Mouse (Mus musculus): ENCODE data around the gene Rnase13.
A peak's percentile ranks its signal among the peaks of the same experiment; 100 is the strongest.

The Rnase13 gene

DNA sequence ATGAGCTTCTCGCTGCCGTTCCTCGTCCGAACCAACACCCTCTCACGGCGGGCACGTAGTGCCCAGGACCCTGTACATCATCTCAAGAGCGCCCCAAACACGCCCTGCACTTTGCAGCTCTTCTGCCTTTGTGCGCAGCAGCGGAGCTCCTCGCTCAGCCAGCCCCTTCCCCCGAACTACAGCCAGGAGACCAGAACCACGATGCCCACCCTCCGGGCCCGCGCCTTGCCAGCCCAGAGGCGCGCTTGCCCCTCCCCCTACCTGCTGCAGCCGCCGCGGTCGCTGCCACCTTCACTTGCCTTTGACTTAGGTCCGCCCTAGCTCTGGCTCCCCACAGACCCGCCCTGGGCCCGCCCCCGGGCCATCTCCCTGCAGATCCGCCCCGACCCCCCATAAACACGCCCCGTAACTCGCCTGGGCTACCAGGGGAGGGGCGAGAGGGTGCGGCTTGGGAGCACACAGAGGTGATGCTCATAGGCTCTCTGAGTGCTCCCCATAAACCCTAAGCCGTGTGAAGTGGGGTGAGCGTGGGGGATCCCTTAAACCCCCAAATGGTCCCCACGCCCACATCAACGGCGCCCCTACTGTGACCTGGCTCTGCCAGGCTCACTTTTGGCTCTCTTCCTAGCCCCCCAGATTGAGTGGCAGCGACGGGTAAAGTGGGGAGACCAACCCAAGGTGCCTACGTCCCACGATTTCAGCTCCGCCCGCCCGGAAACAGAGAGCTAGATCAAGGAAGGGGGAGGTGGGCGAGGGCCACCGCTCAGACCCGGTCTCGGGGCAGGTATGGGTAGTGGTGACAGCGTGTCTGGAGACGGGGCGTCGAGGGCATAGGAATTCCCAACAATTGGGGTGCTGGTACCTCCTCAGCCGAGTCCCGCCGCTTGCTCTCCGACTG, 9.3 kb downstream of the Rnase13 start:
- DNase-seq (ENCODE audit: low spot score): peak; percentile 44

DNA sequence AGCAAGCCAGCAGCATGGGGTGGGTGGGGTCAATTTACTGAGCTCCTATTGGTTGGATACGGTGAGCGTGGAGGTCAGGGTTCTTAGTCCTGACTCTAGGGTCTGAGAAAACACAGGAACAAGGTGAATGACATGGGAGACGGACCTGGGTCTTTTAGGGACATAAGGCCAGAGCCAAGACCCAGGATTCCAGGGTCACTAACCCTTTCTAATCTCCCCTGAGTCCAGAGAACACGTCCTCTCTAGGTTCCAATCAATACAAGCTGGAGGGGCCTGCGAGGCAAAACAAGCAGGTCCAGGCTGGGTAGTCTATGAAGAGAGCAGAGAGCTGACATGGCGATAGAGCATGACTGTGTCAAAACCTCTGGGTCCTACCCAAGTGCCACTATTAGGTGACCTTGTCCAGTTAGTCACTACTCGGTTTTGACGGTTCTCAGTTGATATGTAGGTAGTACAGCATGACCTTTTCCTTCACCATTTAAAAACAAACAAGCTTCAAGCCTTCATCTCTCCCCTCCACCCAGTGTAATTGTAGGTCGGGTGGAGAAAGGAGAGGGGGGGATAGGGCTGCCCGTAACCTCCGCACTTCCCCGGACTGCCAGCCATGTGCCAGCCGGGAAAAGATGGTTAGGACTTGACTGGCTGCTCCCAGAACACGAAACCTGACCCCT, 10.0 kb downstream of the Rnase13 start:
- no peak for DNase-seq (ENCODE audit: low spot score)

DNA sequence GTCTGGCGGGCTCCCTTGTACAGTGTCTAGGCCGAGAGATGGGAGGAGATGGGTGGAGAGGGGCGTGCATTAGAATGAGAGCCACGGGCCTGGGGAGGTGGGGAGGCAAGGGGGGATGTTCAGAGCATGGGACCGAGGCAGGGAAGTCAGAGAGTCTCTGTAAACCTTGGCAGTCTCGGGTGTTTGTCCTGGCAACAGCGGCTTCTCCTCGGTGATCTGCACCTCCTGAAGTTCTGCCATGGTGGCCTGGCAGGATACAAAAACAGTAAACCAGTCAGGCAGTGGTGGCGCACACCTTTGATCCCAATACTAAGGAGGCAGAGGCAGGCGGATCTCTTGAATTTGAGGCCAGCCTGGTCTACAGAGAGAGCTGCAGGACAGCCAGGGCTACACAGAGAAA, 11.3 kb downstream of the Rnase13 start:
- no peak for DNase-seq (ENCODE audit: low spot score)

DNA sequence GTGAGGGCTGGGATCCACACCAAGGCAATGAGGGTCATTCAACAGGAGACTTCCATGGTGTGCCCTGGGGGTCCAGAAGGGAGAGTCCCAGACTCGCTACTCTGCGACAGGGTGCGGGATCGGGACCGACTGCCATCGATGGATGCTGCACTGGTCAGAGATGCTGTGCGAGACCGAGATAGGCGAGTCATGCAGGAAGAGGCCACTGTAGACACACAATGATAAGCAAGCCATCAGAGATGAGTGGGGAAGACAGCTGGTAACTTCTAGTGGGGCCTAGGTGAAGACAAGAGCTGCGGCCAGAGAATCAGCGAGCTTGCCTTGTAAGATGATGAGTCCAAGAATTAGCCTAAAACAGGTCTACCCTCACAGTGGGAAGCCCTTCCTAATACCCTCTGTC, 16.5 kb downstream of the Rnase13 start:
- DNase-seq (ENCODE audit: low spot score): no peak

DNA sequence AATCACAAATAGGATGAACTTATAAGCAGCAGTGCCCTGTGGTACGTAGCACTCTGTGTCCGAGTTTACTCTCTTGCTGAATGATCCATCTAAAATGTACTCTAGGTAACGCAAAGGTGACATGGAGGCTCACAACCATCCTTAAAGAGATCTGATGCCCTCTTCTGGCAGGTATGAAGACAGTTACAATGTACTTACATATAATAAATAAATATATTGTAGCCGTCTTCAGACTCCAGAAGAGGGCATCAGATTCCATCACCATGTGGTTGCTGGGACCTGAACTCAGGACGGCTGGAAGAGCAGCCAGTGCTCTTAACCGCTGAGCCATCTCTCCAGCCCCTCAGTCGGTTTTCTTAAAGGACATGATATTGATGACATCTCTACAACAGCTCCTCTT, 17.9 kb downstream of the Rnase13 start:
- no peak for DNase-seq (ENCODE audit: low spot score)

DNA sequence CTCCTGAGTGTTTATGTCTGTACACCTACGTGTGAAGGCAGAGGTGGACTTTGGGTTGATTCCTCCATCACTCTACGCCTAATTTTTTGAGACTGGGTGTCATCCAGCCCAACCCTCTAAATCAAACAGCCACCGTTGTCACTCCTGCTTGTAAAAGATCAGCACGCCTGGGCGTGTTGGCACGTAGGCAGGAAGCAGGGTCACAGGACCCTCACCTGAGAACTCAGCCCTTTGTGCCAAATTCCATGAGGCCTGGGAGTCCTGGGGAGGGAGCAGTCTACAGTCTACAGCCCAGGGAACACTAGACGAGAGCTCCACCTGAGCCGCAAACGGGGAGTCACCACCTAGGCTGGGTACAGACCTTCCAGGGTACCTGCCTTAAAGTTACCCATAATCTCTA, 18.8 kb downstream of the Rnase13 start:
- DNase-seq (ENCODE audit: low spot score): no peak

DNA sequence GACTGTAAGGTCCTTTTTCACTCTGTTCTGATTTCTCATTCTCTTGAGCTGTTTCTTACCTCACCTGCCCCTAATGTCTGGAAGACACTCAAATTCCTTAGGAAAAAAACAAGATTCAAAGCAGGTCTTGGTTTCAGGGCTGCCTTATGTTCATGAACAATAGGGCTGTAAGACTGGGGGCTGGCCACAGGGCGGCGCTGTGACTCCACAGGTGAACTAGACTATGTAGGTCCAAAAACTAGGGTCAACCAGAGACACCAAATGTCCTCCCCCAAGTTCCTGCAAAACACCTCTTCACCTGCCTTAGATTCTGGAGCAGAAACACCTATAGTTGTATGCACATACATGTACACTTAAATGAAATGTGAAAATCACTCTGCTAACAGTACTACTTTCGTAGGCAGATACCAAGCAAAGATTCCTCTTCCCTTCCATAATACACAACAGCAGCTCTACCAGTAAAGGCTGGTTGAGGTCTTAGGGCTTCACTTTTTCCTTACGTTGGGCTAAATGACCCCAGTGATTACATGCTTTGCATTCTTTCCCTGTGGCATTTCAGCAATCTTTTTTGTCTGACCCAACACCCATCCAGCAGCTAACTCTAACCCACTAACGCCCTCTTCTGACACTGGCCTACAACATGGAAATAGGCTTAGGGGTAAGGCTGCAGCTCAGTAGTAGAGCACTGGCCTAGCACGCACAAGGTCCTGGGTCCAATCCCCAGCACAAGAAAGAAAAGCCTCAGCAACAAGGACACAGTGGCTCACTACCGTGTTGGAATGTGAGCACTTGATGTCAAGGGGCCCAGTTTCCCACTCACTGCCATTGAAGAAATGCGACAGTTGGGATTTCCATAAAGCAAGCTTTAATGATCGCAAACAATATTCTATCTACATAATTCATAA, 19.5 kb downstream of the Rnase13 start:
- peak; percentile 47 for DNase-seq (ENCODE audit: low spot score)

DNA sequence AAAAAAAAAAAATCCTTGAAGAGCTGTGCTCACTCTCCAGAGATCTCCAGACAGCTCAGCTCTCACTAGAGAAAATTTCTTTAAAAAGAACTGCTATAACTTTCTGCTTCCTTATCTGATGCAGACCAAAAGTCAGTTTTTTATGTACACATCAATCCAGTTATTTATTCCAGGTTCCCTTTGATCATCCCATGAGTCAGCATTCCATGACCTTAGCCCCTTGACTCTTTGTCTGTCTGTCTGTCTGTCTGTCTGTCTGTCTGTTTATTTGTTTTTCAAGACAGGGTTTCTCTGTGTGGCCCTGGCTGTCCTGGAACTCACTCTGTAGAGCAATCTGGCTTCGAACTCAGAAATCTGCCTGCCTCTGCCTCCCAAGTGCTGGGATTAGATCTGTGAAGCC, 23.2 kb downstream of the Rnase13 start:
- DNase-seq (ENCODE audit: low spot score): no peak

DNA sequence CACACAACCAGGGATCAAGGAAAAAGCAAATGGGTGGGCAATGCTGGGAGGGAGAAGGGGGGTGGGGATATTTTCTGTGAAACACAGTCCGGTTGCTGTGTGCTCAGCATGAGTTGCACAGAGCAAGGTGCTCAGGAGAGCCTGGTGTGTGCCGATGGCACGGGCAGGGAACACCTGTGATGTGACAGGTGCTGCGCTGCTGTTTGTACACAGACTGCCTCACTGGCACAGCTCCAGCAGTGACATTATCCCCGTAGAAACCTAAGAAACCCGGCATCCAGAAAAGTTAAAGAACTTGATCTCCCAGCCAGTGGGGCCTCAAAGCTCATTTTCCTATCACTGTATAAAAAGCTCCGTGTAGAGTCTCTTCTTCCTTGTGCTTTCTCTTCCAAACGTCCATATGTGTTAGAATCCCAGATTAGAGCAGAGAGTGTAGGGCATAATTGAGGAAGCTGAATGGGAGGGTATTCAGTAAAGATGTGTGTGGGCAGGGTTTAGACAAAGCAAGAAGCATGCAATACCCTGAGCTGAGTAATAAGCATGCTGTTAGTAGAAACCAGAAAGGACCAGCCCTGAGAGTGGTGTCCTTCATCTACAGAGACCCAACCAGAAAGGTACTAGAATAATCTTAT, 25.9 kb downstream of the Rnase13 start:
- DNase-seq (ENCODE audit: low spot score): no peak

DNA sequence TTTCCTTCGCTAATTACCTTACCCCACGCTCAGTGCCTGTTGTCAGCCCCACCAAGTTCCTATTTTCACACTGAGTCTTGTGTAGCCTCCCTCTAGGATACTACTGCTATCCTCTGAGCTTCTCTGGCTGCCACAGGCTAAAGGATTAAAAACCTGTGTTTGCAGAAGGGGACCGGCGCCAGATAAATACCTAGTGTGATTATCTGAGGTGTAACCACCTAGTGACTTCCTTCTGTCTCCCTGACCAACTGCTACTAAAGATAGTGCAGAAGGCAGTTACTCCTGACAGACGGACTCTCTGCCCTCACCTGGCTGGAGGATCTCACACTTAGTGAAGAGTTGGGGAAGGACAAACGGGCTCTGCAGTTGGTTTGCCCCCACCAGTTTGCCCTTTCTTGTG, 26.6 kb downstream of the Rnase13 start:
- no peak for DNase-seq (ENCODE audit: low spot score)

DNA sequence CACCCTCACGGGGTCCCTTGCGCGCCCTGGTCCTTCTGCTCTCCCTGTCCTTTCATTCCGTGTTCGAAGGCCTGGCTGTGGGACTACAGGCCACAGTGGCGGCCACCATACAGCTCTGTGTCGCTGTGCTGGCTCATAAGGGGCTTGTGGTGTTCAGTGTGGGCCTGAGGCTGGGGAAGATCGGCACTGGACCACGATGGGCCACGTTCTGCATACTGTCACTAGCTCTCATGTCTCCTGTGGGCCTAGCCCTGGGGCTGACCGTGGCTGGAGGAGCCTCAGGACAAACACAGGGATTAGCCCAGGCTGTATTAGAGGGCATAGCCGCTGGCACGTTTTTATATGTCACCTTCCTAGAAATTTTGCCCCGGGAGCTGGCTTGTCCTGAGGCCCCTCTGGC, 27.5 kb downstream of the Rnase13 start:
- no peak for DNase-seq (ENCODE audit: low spot score)

DNA sequence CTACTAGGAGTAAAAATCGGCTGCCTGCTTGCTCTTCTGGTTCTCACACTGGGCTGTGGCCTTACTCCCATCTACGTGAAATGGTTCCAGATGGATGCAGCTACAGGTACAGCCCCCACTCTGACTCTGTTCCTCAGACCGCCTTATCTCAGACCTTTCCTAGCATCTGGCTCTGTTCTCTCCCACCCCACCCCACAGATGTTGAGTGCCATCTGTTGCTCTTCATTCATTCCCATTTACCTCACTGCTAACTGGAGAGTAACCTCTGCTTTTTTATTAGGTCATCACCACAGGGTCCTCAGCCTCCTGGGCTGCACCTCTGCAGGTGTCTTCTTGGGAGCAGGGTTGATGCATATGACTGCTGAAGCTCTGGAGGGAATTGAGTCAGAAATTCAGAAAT, 28.8 kb downstream of the Rnase13 start:
- no peak for DNase-seq (ENCODE audit: low spot score)

DNA sequence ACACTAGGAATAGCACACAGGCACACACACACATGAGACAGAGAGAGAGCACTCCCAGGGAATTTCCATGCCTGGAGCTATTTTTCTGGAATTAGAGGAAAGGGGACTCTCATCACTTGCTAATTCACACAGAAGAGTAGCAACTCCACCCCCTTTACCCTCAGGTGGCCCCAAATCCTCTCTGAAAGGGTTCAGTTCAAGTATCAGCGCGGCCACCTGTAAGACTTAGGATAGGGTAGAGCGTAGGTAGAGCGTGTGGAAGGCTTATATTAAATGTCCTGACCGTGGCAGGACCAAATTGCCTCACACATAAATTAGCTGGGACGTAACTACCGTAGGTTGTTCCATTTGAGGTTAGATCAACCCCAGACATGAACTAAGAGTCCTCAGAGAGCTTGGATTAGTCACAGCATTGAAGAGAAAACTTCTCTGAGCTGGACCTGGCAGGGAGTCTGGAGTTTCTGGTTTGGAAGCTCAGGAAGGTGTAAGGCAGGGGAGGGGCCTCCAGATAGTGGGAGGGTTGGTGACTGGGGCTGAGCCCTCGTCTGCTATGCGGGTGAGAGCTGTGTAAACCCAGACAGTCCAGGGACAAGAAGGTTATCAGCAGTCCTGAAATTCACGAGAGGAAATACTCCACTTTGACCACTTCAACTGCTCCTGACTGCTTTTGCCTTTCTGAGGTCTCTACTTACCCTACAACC, 29.3 kb downstream of the Rnase13 start:
- DNase-seq (ENCODE audit: low spot score): no peak

DNA sequence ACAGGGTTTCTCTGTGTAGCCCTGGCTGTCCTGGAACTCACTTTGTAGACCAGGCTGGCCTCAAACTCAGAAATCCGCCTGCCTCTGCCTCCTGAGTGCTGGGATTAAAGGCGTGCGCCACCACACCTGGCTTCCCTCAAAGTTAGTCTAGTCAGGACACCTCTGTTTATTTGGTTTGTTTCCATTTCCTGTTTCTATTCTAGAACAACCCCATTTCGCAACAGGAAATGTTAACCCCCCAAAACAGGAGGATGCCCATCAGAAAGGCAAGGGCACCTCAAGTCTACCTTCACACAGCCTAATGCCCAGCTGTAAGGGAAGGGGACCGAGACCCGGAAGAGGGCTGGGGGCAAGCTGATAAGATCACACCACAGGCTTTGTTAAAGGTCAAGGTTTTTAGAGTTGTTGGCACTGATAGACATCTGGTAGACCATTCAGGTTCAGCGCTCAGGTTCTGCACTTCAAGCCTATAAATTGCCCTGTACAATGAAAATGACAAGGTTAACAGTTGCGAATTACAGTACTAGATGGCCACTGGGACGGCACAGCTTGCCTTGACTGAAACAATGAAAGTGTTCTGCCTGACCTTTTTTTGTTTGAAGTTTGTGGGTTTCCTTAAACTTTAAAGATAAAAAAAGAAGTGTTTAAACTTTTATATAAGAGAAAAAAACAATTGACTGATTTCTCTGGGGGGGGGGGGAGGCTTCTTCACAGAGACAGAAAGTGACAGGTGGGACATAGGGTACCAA, 30.2 kb downstream of the Rnase13 start, which contains the start of gene Slc39a2:
Gene Slc39a2, plus strand, starts transcription at position 699 of the 749 bp plus-strand sequence.
- DNase-seq (ENCODE audit: low spot score): no peak

DNA sequence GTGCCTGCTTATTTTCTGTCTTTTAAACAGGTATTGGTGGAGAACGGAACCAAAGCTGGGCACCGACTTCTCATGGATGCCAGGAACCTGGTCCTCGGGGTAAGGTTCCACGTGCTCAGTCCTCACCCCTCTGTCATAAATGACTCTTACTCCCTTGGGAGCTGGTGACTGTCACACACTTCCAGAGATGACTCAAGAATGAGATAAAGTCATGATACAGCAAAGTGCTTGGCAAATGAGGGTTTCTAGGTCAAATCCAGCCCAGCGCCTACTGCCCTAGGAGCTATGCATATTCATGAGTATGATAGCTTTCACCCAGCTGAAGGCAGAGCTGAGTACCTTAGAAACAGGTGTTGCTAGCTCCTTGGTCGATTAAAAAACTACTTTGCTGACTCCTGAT, 32.7 kb downstream of the Rnase13 start:
- no peak for DNase-seq (ENCODE audit: low spot score)

DNA sequence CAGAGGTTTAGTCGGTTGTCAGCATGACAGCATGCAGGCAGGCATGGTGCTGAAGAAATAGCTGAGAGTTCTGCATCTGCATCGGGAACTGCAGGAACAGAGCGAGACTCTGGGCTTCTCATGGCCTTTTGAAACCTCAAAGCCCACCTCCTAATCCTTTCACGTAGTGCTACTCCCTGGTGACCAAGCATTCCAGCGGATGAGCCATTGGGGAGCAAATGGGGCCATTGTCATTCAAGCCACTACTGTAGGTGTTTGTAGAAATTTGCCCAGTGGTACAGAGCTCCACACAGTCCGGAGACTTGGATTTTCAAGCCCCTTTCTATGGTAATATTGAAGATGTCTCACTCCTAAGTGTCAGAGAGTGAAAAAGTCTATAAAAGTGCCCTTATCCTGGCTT, 36.5 kb downstream of the Rnase13 start:
- no peak for DNase-seq (ENCODE audit: low spot score)

DNA sequence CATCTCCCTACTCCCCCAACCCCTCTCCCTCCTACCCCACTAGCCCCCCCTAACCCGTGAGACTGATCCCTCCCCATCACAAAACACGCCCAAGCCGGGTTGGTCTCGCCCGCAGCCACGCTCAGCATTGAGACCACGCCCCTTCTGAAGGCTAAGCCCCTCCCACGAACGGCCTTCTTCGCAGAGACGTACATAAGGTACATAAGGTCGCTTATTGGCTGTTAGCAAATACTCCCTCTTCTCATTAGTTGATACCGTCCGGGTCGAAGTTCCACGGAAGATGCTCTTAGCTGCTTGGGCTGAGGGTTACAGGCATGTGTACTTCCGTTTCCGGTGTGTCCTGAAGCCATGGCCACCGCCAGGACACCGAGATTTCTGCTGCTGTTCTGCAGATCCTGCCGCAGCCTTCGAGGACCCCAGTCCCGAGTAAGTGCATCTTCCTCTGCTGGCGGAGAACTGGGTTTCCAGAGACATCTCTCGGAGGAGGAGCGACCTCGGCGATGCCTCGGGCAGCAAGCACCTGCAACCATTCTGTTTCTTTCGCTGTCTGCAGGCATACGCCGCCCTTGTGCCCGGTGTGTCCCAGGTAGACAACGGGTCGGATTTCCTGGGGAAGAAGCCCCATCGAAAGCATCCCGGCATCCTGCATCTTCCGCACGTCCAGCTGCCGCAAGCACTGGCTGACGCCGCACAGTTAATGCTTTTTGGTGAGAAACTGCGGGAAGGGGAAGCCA, 37.8 kb downstream of the Rnase13 start, which contains the start of gene Mettl17:
Gene Mettl17, plus strand, starts transcription at position 245 of the 734 bp plus-strand sequence.
- DNase-seq (ENCODE audit: low spot score): peak; percentile 93

DNA sequence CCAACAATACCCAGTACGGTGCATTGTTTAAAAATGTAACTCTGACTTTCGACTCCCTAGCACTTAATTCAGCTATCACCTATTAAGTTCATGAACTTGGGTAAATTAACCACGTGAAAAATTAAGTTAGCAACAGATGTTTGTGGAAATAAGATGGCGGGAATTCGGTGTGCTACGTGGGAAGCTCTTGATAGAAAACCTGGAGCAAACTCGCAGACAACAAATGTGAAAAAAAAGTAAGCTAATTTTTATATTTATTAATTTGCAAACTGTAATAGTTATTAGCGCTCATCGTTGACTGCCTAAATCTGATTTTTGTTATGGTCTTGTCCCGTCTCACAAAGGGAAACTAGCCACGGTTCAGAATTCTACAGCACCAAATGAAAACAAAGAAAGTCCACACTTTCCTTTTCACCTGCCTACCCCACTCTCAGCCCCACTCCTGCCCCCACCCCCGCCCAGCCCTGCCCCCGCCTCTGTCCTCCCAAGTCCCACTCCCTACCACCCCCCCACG, 38.5 kb downstream of the Rnase13 start:
- DNase-seq (ENCODE audit: low spot score): no peak

DNA sequence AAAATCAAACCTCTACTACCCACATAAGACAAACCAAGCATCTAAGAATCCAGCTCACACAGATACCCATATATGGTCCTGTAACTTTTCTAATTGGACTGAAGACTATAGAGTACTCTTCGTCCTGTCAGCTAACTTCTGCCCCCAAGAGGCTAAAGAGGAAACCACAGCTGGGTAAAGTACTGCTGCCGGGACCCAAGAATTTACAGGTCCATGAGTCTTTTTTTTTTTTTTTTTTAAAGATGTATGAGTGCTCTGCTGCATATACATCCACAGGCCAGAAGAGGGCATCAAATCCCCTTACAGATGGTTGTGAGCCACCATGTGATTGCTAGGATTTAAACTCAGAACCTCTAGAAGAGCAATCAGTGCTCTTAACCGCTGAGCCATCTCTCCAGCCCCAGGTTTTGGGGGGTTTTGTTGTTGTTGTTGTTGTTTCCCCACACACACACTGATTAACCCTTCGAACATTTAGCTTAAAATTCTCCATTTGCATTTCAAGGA, 39.0 kb downstream of the Rnase13 start:
- peak; percentile 73 for DNase-seq (ENCODE audit: low spot score)

Measured in left cerebral cortex, adult 11 months (tissue).